Mouse (Mus musculus) gastrocnemius, postnatal 4 days (tissue): ENCODE data around the gene Ldhd. TPM values are rescaled to one million over a fixed set of nuclear protein-coding genes. Genes with fewer than 3 reads are reported as not detected.
"Not testable (repeated sequence)": the region's sequence is repeated elsewhere in the genome, so short reads cannot be mapped to it uniquely, and the experiment has no call there.

ENCODE experiments used
- DNase-seq, 2 experiments: peaks; one replicate each; pipeline ENCODE4 v3.0.0; 2021 to 2022; ENCODE audit warnings: low spot score in 2 of 2, mixed read lengths in 2 of 2
- long read RNA-seq, 2 experiments: library from polyadenylated mRNA; stranded (forward); transcript quantifications; one replicate each; pipeline ENCODE4 v2.0.0; 2021
- total RNA-seq, 2 experiments: library from RNA; stranded (reverse); gene quantifications; 2 replicates each; pipeline ENCODE4 v1.2.3; 2021

Ldhd gene
- total RNA-seq = 1 to 10 TPM; 3.7 TPM
- long read RNA-seq, experiment 1, partial matches to known transcripts = 2 of 4 reads
- long read RNA-seq, experiment 1, other reads (novel, unspliced or antisense) = 0 of 4 reads
- long read RNA-seq, experiment 2, partial matches to known transcripts = 0 of 7 reads
- long read RNA-seq, experiment 2, other reads (novel, unspliced or antisense) = 3 of 7 reads

- no peak for DNase-seq
Measured at GRCm38 (mm10) chr8:111630105-111630521, at the start of gene Ldhd. Gene Ldhd (minus strand): TSS chr8:111630374.

DNA sequence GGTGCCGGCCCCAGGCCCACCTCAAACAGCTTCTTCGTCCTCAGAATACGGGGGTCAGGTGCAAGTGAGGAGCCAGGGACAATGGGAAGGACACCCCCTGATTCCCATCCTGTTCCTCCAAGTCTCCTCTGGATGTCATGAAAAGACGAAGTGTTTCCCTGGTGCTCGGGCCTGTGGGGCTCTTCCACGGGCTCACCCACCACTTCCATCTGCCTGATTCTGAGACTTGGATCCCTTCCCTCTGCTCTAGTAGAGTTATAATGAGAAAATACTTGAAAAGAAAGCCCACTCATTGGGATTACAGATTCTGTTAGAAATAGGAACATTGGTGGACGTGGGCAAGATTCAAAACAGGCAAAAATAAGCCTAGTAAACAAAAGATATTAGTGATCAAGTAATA lies 48.7 kb upstream of the Ldhd start:
- DNase-seq = no peak

DNA sequence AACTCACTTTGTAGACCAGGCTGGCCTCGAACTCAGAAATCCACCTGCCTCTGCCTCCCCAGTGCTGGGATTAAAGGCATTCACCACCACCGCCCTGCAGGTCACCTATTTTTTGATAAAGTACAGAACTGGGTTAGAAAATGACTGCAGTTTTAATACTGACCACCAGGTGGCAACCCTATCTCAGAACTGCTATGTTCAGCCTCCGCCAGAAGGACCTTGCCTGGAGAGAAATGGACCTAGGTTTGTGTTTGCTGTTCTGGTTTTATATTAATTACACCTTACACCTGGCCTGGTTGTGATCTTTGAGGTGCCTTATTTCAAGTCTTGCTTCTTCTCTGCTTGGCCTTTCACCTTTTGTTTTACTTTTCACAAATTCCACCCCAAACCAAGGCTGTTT lies 47.9 kb upstream of the Ldhd start:
- peak in 1 of 2 experiments; percentile 61 for DNase-seq

- no peak for DNase-seq
Measured at GRCm38 (mm10) chr8:111676237-111676636, 46.1 kb upstream of the Ldhd start.

DNA sequence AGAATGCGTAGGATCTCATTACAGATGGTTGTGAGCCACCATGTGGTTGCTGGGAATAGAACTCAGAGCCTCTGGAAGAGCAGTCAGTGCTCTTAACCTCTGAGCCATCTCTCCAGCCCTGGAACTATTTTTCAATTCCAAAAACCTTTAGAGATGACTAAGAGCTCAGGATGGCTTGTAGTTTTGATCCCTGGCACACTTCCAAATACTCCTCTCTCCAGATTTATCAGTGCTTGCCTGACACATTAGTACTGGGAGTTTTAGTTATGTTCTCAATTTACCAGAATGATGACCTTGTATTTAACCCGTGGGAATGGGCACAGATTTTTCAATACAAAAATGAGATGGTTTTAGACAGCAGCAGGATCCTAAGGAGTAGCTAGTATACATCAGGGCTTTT lies 36.6 kb upstream of the Ldhd start:
- DNase-seq = no peak

DNA sequence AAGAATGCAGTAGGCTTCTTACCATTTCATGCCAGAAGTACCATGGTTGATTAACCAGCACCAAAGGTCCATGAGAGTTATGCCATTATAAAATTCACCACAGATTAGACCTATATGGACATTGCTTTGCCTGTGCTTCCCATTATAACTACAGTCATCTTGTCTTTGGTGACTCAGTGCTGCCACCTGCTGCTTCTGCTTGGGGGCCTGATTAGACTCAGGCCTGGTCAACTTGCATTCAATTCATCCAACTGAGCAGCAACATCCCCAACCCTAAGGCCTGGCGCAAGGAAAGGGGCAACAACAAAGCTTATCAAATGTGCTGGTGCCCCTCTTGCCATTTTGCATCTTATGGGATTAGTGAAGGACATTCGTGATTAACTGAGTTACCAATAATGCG lies 32.3 kb upstream of the Ldhd start:
- peak; percentile 35 to 73 for DNase-seq

DNA sequence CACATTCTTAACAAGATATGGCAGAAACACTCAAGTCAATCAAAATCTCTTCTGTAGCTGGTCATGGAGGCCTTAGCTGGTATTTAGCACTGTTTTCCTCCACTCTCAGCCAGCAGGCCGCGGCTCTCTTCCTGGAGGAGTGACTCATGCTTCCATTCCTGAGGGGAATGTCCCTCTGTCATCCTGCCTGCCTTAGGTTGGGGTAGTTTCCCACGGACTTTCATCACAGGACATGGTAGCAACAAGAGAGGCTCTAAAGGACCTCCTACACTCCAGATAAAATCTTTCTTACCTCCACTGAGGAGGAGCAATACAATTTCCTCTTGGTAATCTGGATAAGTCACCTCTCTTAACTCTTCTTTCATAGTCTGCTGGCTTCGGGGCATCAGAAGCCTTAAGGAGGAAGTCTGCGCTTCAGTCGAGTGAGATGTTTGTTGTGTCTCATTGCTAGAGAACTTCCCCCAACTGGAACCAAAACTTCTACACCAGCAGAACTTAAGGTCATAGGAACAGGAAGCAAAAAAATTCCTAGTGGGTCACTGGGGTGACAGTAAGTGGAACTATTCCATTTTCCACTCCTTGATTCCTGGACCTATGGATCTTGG lies 28.7 kb upstream of the Ldhd start:
- no peak for DNase-seq

GRCm38 (mm10) chr8:111657312-111657854 lies 27.2 kb upstream of the Ldhd start:
- no peak for DNase-seq

- DNase-seq = no peak
Measured at GRCm38 (mm10) chr8:111653524-111653923, 23.4 kb upstream of the Ldhd start.

GRCm38 (mm10) chr8:111650651-111651050 lies 20.5 kb upstream of the Ldhd start:
- DNase-seq = no peak

GRCm38 (mm10) chr8:111648834-111649233 lies 18.7 kb upstream of the Ldhd start:
- DNase-seq = no peak

DNA sequence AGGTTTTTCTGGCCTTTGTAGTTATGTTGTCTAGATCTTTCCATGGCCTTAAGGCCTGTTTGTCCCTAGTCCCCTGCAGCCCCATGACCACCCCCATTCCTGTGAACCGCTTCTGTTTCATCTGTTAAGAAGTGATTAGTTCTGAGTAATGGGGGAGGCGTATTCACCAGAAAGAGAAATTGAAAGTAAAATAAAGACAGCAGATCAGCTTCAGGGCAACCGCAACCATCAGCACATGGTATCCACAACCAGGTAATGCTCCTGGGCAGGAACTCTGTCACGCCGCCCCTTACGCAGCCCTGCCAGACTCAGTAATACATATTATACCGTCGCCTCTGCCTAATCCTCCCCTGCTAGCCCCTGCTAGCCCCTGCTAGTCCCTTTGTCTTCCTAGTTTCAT lies 15.5 kb upstream of the Ldhd start:
- DNase-seq = no peak

DNA sequence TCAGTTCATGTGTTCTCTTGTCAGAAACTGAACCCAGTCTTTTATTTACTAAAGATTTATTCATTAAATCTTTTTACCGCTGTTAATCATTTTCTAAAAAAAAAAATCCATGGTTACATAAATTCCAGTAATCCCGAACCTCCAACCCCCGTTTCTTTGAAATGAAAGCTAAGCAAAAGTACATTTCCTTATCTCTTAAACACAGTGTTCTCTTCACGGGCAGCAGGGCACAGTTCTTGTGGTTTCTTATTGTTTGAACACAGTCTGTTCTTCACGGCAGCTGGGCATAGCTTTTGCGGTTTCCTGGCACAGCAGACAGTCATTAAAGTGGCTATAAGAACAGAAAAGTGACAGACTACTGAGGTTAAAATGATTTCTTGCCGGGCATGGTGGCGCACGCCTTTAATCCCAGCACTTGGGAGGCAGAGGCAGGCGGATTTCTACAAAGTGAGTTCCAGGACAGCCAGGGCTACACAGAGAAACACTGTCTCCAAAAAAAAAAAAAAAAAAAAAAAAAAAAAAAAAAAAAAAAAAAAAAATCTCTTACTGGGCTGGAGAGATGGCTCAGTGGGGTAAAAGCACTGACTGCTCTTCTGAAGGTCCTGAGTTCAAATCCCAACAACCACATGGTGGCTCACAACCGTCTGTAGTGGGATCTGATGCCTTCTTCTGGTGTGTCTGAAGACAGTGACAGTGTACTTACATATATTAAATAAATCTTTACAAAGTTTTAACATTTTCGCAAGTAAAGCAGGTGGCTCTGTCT lies 14.3 kb upstream of the Ldhd start:
- DNase-seq = not testable (repeated sequence)

DNA sequence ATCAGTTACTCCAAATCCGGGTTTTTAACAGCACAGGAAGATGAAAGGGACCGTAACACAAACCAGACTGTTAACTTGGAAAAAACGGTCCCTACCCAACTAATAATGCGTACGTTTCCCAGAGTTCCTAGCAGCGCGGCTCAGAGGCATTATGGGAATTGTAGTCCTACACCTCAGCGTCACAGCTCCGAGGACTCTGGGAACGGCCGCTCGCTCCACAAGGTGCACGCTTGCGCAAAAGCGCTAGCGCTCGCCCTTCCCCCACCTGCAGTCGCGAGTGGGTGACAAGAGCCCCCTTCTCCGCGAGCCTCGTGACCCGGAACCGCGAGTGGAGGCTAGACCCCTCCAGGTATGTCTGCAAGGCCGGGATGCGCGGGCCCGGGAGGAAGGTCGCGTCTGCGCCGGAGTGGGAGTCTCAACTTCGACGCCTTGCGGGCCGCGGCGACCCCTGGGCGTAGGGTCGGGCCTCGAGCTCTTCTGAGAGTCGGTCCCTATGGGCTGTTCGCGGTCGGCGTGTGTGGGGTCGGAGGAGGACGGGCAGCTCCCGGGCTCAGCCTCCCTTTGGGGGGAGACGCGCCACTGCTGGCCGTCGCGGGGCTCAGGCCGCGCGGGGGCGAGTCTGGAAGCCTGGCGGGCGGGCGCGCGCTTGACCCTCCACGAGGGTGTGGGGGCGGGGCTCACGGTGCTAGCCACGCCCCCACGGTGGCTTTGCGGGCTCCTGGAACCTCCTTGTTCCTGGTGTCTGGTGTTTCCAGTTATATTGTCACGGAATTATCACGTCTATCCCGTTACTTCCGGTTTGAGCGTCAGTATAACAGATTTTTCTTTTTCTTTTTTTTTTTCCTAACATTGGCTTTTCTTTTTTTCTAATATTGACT lies 13.3 kb upstream of the Ldhd start, which contains the start of gene Zfp1:
TSS of gene Zfp1 (plus strand) at position 138 of the 878 bp plus-strand sequence.
- DNase-seq = peak; percentile 82 to 91

GRCm38 (mm10) chr8:111642939-111643263 lies 12.7 kb upstream of the Ldhd start:
- no peak for DNase-seq

DNA sequence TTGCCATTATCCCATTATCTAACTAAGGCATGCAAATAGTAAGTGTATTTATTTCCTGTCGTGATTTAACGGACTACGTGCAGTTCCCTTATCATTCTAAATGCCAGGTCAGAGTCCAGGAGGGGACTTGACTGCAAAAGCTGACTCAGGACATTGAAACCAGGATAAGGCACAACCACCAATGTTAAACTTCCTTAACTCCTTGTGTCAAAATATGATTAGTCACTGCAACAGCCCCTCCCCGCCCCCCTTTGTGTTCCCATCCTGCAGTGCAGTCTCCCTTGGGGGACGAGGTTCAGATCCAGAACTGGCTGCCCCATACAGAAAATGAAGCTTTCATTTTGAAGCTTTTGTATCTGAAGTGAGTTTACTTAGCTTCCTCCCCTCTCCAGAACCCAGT lies 12.3 kb upstream of the Ldhd start:
- no peak for DNase-seq

- no peak for DNase-seq
Measured at GRCm38 (mm10) chr8:111641064-111641463, 10.9 kb upstream of the Ldhd start.

DNA sequence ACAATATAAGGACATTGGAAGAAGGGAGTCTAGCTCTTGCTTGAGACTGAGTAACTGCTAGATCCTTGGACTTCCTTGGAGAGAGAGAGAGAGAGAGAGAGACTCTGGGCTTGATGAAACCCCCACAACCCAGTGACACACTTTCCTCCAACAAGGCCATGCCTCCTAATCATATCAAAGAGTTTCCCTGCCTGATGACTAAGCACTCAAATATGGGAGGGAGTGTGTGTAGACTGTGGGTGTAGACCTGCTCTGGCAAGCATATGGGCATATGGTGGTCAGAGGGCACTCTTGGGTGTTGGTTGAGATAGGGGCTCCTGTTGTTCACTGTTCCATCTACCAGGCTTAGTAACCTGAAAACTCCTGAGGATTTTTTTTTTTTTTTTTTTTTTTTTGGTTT lies 7.9 kb upstream of the Ldhd start:
- DNase-seq = no peak

GRCm38 (mm10) chr8:111632976-111633375 lies 2.8 kb upstream of the Ldhd start:
- no peak for DNase-seq

GRCm38 (mm10) chr8:111631589-111631988 lies 1.4 kb upstream of the Ldhd start:
- DNase-seq = no peak

DNA sequence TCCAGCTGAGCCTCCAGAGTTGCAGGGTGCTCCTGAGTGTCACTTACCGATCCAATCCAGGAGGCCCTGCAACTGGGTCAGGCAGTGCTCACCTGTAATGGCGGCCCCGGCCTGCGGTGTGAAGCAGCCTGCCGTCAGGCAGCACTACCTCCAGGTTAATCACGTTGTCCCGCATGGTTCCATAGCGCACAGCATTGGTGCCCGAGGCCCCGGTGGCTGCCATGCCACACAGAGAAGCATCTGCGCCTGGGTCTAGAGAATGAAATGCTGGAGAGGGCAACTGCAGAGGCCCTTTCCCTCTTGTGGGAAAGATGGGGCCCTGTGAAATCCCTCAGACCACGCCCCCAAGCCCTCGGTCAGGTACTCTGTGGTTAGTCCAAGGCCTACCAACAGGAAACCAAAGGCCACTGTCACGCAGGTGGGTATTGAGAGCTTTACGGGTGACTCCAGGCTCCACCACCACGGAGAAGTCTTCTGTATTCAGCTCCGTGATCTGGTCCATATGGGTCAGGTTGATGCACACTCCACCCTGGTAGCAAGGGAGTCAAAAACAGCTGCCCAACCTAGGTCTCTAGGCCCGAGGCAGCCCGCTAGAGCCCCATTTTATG lies 1.2 kb downstream of the Ldhd start:
- DNase-seq = no peak
